Mouse (Mus musculus) brain, adult 10 weeks (tissue): ENCODE measurements around the gene Prkaa2. TPM values are rescaled to one million over a fixed set of nuclear protein-coding genes. Genes with fewer than 3 reads are reported as not detected.

Experiments used
- polyA plus RNA-seq: library from polyadenylated mRNA; stranded (reverse); fragments of 350-450 nt; fragmentation: Illumina TruSeq; extraction: RNeasy Lipid Tissue Mini Kit (QIAGEN cat#74804); gene quantifications from one replicate; pipeline ENCODE4 v1.2.3, GENCODE M21; 2015; ENCODE audit warnings: low read depth, low replicate concordance

Gene Prkaa2
- polyA plus RNA-seq: 16.3 TPM

DNA sequence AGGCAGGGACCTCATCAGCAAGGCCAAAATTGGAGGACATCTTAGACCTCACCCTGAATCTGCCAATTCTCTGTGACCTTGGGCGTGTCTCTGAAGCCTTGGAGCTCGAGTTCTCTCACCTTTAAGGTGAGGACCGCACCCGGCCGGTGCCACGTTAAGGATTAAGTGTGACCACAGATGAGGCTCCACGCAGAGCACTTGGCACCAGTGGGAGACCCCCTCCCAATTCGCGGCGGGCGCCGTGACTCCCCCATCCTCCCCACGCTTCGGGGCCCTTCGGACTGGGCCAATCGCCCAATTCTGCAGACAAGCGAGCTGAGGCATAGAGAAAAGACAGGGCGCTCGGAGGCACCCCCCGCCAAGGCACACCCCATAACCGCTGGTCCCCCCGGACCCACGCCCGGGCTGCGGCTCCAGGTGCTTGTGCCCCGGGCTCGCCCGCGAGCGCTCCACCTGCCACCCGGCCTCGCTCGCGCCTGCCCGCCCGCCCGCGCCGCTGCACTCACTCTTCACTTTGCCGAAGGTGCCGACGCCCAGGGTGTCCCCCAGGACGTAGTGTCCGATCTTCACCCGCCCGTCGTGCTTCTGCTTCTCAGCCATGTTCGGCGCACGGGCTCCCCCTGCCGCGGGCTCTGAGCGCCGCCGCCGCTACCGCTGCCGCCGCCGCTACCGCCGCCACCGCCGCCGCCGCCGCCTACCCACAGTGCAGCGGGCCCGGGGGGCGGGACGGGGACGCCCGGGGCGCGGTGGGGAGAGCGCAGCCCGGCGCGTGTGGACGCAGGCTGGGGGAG is at the start of gene Prkaa2:
Prkaa2 (minus strand) TSS at position 692 of the 791 bp plus-strand sequence.

DNA sequence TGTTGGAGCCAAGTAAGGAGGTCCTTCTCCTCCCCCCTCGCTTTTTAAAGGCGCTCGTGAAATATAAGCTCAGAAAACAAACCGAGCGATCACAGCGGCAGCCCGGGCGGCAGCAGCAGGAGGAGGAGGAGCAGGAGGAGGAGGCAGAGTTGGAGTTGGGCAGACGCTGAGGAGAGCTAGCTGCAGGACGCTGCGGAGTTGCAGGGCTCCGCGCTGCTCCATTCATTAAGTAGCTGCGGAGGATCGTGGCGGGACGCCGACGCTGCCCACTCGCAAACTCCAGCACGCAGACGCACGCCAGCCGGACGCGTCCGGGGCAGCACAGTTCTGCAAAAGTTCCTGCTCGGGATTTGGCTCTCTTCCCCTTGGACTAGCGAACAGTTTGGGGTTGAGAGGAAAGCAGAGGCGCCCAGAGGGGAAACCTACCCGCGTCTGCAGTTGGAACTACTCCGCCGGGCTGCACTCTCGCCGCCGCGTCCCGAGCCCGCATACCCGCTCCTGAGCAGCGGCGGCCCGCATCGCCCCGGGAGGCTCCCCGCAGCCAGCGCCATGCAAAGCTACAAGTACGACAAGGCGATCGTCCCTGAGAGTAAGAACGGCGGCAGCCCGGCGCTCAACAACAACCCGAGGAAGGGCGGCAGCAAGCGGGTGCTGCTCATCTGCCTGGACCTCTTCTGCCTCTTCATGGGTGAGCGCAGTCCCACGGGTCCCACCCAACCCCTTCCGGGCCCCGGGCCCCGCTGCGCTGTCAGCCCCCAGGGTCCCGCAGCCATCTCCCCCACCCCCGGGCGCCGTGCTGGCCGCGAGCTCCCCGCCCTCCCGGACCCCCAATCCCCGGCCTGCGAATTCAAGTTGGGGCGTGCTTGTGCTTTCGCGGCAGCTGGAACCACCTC is 47.8 kb upstream of the Prkaa2 start, which contains the start of gene Plpp3:
Plpp3 (plus strand) TSS at position 72 of the 893 bp plus-strand sequence.

Other genes starting within 250 kb of the Prkaa2 start
- not detected for gene C8a, start 233.5 kb downstream of the Prkaa2 start, polyA plus RNA-seq
- gene Fyb2, start 196.4 kb downstream of the Prkaa2 start, polyA plus RNA-seq: 0.74 TPM
- 178 TPM for gene Plpp3, start 47.5 kb upstream of the Prkaa2 start, polyA plus RNA-seq